Mouse (Mus musculus): ENCODE data around the gene Dok5. TPM values are rescaled to one million over a fixed set of nuclear protein-coding genes. Genes with fewer than 3 reads are reported as not detected.
A peak's percentile ranks its signal among the peaks of the same experiment; 100 is the strongest.

Dok5 gene
- polyA plus RNA-seq, 1 experiment from 2014 or later = 11.4 TPM

DNA sequence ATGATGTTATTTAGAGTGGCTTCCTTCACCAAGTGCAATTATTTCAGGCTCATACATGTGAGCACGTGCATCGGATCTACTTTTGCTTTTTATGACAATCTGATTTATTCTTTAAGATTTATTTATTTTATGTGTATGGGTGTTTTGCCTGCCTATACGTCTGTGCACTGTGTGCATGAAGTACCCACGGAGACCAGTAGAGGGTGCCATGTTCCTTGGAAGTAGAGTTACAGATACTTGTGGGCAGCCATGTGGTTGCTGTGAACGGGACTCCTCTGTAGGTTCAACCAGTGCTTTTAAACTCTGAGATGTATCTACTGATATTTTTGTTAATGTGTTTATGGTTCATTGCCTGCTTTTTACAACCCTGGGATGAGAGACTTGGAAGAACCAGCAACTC, 132.4 kb downstream of the Dok5 start:
- no peak for ATAC-seq (ENCODE audit: insufficient number of reproducible peaks, insufficient read depth, low FRiP score, low TSS enrichment, low read depth)
- Histone ChIP-seq H3K36me3 (no peaks in the 10 kb centered on the region), H3K4me2 (no peak overlapping the region), H3K9ac (no peak overlapping the region), H3K9me3 (no peaks in the 10 kb centered on the region), H3K27ac (no peak overlapping the region), H3K4me3 (no peak overlapping the region), H3K27me3 (no peaks in the 10 kb centered on the region), H3K4me1 (no peaks in the 10 kb centered on the region)
- 87% methylated on average over 5 of the region's 5 CpGs for WGBS

DNA sequence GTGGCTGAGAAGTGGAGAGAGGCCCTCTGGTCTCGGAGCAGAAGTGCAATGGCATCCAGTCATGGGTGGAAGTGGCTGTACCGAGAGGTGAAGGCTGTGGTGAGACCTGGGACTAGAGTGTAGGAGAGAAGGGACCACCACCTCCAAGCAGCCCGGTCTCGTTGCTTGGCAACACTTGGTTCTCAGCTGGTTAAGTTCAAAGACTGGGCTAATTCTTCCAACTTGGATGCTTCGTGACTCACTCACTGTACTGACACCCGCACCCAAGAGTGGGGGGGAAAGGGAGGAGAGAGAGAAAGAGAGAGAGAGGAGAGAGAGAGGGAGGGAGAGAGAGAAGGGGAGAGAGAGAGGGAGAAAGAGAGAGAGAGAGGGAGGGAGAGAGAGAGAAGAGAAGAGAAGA, 133.2 kb downstream of the Dok5 start:
- Histone ChIP-seq H3K9ac (no peak overlapping the region), H3K4me1 (no peaks in the 10 kb centered on the region), H3K36me3 (no peaks in the 10 kb centered on the region), H3K27me3 (no peaks in the 10 kb centered on the region), H3K4me2 (no peak overlapping the region), H3K27ac (no peak overlapping the region), H3K9me3 (no peaks in the 10 kb centered on the region), H3K4me3 (no peak overlapping the region)
- WGBS = 81% methylated on average over 6 of the region's 6 CpGs
- no peak for ATAC-seq (ENCODE audit: insufficient number of reproducible peaks, insufficient read depth, low FRiP score, low TSS enrichment, low read depth)

- ATAC-seq (ENCODE audit: insufficient number of reproducible peaks, insufficient read depth, low FRiP score, low TSS enrichment, low read depth) = no peak
- Histone ChIP-seq H3K9me3 (no peaks in the 10 kb centered on the region), H3K27me3 (no peaks in the 10 kb centered on the region), H3K9ac (no peak overlapping the region), H3K27ac (no peak overlapping the region), H3K4me1 (no peaks in the 10 kb centered on the region), H3K36me3 (no peaks in the 10 kb centered on the region), H3K4me2 (no peak overlapping the region), H3K4me3 (no peak overlapping the region)
- 88% methylated on average over 15 of the region's 15 CpGs for WGBS
These were observed 139.0 kb downstream of the Dok5 start for GRCm38 (mm10) chr2:170870566-170870965.

DNA sequence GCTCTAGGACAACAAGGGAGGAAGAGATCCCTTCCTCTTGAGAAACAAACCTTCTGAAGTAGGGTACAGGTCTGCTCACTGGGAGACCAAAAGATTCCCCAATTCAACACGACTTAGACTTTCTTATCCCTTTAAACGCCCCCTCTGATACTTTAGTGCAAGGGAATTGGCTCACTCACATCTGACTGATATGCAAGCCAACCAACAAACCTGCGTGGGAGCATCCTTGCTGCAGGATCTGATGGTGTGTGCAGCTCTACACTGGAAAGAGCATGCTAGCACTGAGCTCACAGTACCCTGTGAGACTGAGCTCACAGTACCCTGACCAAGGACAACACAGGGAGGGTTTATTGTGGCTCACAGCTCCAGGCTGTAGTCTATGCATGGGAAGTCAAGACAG, 139.9 kb downstream of the Dok5 start:
- no peak for ATAC-seq (ENCODE audit: insufficient number of reproducible peaks, insufficient read depth, low FRiP score, low TSS enrichment, low read depth)
- 92% methylated on average over 3 of the region's 3 CpGs for WGBS
- H3K27me3 ChIP-seq = no peaks in the 10 kb centered on the region
- no peak overlapping the region for H3K9ac ChIP-seq
- H3K4me2 ChIP-seq = no peak overlapping the region
- H3K4me3 ChIP-seq = no peak overlapping the region
- no peaks in the 10 kb centered on the region for H3K9me3 ChIP-seq
- no peaks in the 10 kb centered on the region for H3K4me1 ChIP-seq
- no peak overlapping the region for H3K27ac ChIP-seq
- no peaks in the 10 kb centered on the region for H3K36me3 ChIP-seq

- no peaks in the 10 kb centered on the region for H3K4me1 ChIP-seq
- H3K9ac ChIP-seq = peak overlapping the region; percentile 40; the same call in 1 of the 2 replicates
- H3K9me3 ChIP-seq = no peaks in the 10 kb centered on the region
- no peaks in the 10 kb centered on the region for H3K36me3 ChIP-seq
- ATAC-seq (ENCODE audit: insufficient number of reproducible peaks, insufficient read depth, low FRiP score, low TSS enrichment, low read depth) = no peak
- no peak overlapping the region for H3K4me2 ChIP-seq
- peaks cover 5% of the 10 kb centered on the region for H3K27me3 ChIP-seq
- H3K4me3 ChIP-seq = no peak overlapping the region
- no peak overlapping the region for H3K27ac ChIP-seq
- WGBS = 16% methylated on average over 8 of the region's 8 CpGs
These were observed 141.8 kb downstream of the Dok5 start for GRCm38 (mm10) chr2:170873382-170873781.

DNA sequence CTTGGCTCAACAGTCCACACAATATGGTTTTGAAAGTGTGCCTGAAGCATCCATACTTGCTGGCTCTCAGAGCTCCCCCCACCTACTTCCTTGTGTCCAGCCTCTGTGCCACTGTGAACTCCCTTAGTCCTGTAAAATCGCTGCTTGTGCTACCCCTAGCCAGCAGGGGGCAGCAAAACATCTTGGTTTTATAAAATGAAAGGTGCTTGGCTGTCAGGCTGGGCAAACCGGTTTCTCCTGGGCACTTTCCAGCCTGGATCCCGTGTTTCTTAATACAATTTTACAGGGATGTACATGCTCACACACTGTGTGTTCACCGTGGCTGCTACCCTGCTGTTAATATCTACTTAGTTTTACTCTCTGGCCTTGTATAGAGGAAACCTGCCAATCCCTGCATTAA, 145.9 kb downstream of the Dok5 start:
- no peak overlapping the region for H3K27ac ChIP-seq
- no peak overlapping the region for H3K4me3 ChIP-seq
- no peak overlapping the region for H3K4me2 ChIP-seq
- H3K36me3 ChIP-seq = no peaks in the 10 kb centered on the region
- no peak overlapping the region for H3K9ac ChIP-seq
- peak; percentile 61 for ATAC-seq (ENCODE audit: insufficient number of reproducible peaks, insufficient read depth, low FRiP score, low TSS enrichment, low read depth)
- under 1% methylated on average over 4 of the region's 4 CpGs for WGBS
- H3K9me3 ChIP-seq = no peaks in the 10 kb centered on the region
- H3K4me1 ChIP-seq = no peaks in the 10 kb centered on the region
- peaks cover 22% of the 10 kb centered on the region for H3K27me3 ChIP-seq

DNA sequence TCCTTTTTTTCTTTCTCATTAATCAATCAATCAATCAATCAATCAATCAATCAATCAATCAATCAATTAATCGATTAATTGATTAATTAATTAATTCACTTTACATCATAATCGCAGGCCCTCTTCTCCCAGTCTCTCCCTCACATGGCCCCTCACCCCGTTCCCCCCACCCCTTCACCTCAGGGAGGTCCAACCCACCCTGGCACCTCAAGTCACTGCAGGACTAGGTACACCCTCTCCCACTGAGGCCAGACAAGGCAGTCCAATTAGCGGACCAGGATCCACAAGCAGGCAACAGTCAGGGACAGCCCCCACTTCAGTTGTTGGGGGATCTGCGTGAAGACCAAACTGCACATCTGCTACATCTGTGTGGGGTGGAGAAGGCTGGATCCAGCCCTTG, 146.3 kb downstream of the Dok5 start:
- 61% methylated on average over 5 of the region's 5 CpGs for WGBS
- Histone ChIP-seq H3K27me3 (peaks cover 22% of the 10 kb centered on the region), H3K27ac (no peak overlapping the region), H3K4me3 (no peak overlapping the region), H3K9me3 (no peaks in the 10 kb centered on the region), H3K36me3 (no peaks in the 10 kb centered on the region), H3K9ac (no peak overlapping the region), H3K4me2 (no peak overlapping the region), H3K4me1 (no peaks in the 10 kb centered on the region)
- no peak for ATAC-seq (ENCODE audit: insufficient number of reproducible peaks, insufficient read depth, low FRiP score, low TSS enrichment, low read depth)

- 64% methylated on average over 4 of the region's 4 CpGs for WGBS
- ATAC-seq (ENCODE audit: insufficient number of reproducible peaks, insufficient read depth, low FRiP score, low TSS enrichment, low read depth) = no peak
- H3K27me3 ChIP-seq = peaks cover 9% of the 10 kb centered on the region
- H3K9ac ChIP-seq = no peak overlapping the region
- H3K4me2 ChIP-seq = no peak overlapping the region
- H3K36me3 ChIP-seq = no peaks in the 10 kb centered on the region
- no peaks in the 10 kb centered on the region for H3K4me1 ChIP-seq
- H3K9me3 ChIP-seq = no peaks in the 10 kb centered on the region
- no peak overlapping the region for H3K27ac ChIP-seq
- no peak overlapping the region for H3K4me3 ChIP-seq
These were observed 152.7 kb downstream of the Dok5 start for GRCm38 (mm10) chr2:170884209-170884801.

DNA sequence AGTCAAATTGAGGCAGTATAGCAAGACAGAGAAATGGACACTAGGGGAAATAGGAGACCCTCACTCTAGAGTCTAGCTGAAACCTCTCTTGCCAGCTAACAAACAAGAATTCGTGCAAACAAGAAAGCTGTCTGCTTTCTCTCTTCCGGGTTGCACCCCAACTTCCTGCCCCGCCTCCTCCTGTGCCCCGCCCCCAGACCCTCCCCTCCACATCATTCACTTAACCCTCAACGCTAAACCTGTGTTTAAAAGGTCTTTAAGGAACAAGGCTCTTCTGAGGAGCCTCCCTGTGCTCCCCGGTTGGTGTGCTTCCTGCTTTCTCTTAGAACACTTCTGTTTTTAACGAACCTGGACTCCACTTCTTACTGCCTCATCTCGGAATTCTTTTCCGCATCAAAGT, 156.4 kb downstream of the Dok5 start:
- ATAC-seq (ENCODE audit: insufficient number of reproducible peaks, insufficient read depth, low FRiP score, low TSS enrichment, low read depth) = no peak
- H3K36me3 ChIP-seq = no peaks in the 10 kb centered on the region
- no peak overlapping the region for H3K4me2 ChIP-seq
- H3K9me3 ChIP-seq = no peaks in the 10 kb centered on the region
- H3K27me3 ChIP-seq = no peaks in the 10 kb centered on the region
- no peak overlapping the region for H3K27ac ChIP-seq
- no peak overlapping the region for H3K4me3 ChIP-seq
- WGBS = 56% methylated on average over 9 of the region's 9 CpGs
- no peak overlapping the region for H3K9ac ChIP-seq
- H3K4me1 ChIP-seq = no peaks in the 10 kb centered on the region

GRCm38 (mm10) chr2:170895096-170895495, 163.5 kb downstream of the Dok5 start:
- Histone ChIP-seq H3K27me3 (no peaks in the 10 kb centered on the region), H3K36me3 (no peaks in the 10 kb centered on the region), H3K4me3 (no peak overlapping the region), H3K9ac (no peak overlapping the region), H3K9me3 (no peaks in the 10 kb centered on the region), H3K4me2 (no peak overlapping the region), H3K4me1 (no peaks in the 10 kb centered on the region), H3K27ac (no peak overlapping the region)
- 79% methylated on average over 8 of the region's 8 CpGs for WGBS
- ATAC-seq (ENCODE audit: insufficient number of reproducible peaks, insufficient read depth, low FRiP score, low TSS enrichment, low read depth) = no peak

- H3K27ac ChIP-seq = no peak overlapping the region
- no peaks in the 10 kb centered on the region for H3K9me3 ChIP-seq
- no peaks in the 10 kb centered on the region for H3K27me3 ChIP-seq
- H3K4me2 ChIP-seq = no peak overlapping the region
- H3K4me1 ChIP-seq = no peaks in the 10 kb centered on the region
- no peaks in the 10 kb centered on the region for H3K36me3 ChIP-seq
- 58% methylated on average over 13 of the region's 13 CpGs for WGBS
- H3K9ac ChIP-seq = no peak overlapping the region
- no peak overlapping the region for H3K4me3 ChIP-seq
- no peak for ATAC-seq (ENCODE audit: insufficient number of reproducible peaks, insufficient read depth, low FRiP score, low TSS enrichment, low read depth)
These were observed 170.8 kb downstream of the Dok5 start for GRCm38 (mm10) chr2:170902204-170903028.

GRCm38 (mm10) chr2:170903029-170903306, 171.4 kb downstream of the Dok5 start:
- no peaks in the 10 kb centered on the region for H3K9me3 ChIP-seq
- H3K9ac ChIP-seq = no peak overlapping the region
- H3K4me2 ChIP-seq = no peak overlapping the region
- H3K27ac ChIP-seq = no peak overlapping the region
- H3K4me1 ChIP-seq = no peaks in the 10 kb centered on the region
- H3K27me3 ChIP-seq = no peaks in the 10 kb centered on the region
- no peaks in the 10 kb centered on the region for H3K36me3 ChIP-seq
- H3K4me3 ChIP-seq = no peak overlapping the region
- 78% methylated on average over 7 of the region's 7 CpGs for WGBS
- ATAC-seq (ENCODE audit: insufficient number of reproducible peaks, insufficient read depth, low FRiP score, low TSS enrichment, low read depth) = no peak

Data from embryonic facial prominence, embryonic 13.5 days (tissue).